Mouse (Mus musculus) intestine, embryonic 14.5 days (tissue): ENCODE data around the gene Smarcd3. TPM values are rescaled to one million over a fixed set of nuclear protein-coding genes. Genes with fewer than 3 reads are reported as not detected.

Experiments used
- ATAC-seq: fragments of 200-750 bp; cut with Nextera tagmentation; replicated peaks from 2 replicates; pipeline ENCODE4 v1.8.0; 2017; ENCODE audit warnings: low read depth, moderate number of reproducible peaks, moderate TSS enrichment, moderate library complexity; ENCODE audit not compliant: low FRiP score, low TSS enrichment
- DNase-seq: peaks from one replicate; pipeline ENCODE4 v3.0.0-alpha.2; 2018; ENCODE audit warnings: low spot score
- H3K27ac ChIP-seq: fragments of 300-500 bp; sonication (generic); 2 replicates; pipeline ENCODE4 v1.5.1; 2014; ENCODE audit warnings: low read depth, mild to moderate bottlenecking, control low read depth
- H3K27me3 ChIP-seq: fragments of 300-500 bp; sonication (generic); replicated peaks from 2 replicates; pipeline ENCODE4 v1.6.1; 2014; ENCODE audit warnings: low read length, control low read depth; ENCODE audit not compliant: control insufficient read depth, insufficient read depth
- H3K36me3 ChIP-seq: fragments of 300-500 bp; sonication (generic); 2 replicates; pipeline ENCODE4 v1.6.1; 2014; ENCODE audit warnings: low read length, control low read depth; ENCODE audit not compliant: control insufficient read depth, insufficient read depth
- H3K4me1 ChIP-seq: fragments of 300-500 bp; sonication (generic); replicated peaks from 2 replicates; pipeline ENCODE4 v1.6.1; 2014; ENCODE audit warnings: low read length, control low read depth, mixed read lengths; ENCODE audit not compliant: control insufficient read depth, insufficient read depth
- H3K4me2 ChIP-seq: fragments of 300-500 bp; sonication (generic); 2 replicates; pipeline ENCODE4 v1.6.1; 2014; ENCODE audit warnings: low read length
- H3K4me3 ChIP-seq: fragments of 300-500 bp; sonication (generic); 2 replicates; pipeline ENCODE4 v1.5.1; 2014; ENCODE audit warnings: low read depth, low read length, control low read depth, mixed read lengths
- H3K9ac ChIP-seq: fragments of 300-500 bp; sonication (generic); 2 replicates; pipeline ENCODE4 v1.6.1; 2014; ENCODE audit warnings: mild to moderate bottlenecking, low read length
- H3K9me3 ChIP-seq: fragments of 300-500 bp; sonication (generic); 2 replicates; pipeline ENCODE4 v1.6.1; 2016; ENCODE audit warnings: low read length, control low read depth; ENCODE audit not compliant: control insufficient read depth
- WGBS: fragments of 180-500 bp; shearing (Covaris S2); extraction: QIAGEN DNeasy Blood & Tissue Kit; methylation state at CpG from one replicate; pipeline ENCODE4 v1.1.7; 2014; 5-methylcytosine and 5-hydroxymethylcytosine counted together
- polyA plus RNA-seq: library from polyadenylated mRNA; unstranded; fragments of >200 nt; fragmentation: Nextera tagmentation; extraction: Ambion mirVana; gene quantifications from 2 replicates; pipeline ENCODE4 v1.2.1, GENCODE M21; 2014

The Smarcd3 gene
- polyA plus RNA-seq, 1 experiment from 2014 or later = 27.5 TPM

DNA sequence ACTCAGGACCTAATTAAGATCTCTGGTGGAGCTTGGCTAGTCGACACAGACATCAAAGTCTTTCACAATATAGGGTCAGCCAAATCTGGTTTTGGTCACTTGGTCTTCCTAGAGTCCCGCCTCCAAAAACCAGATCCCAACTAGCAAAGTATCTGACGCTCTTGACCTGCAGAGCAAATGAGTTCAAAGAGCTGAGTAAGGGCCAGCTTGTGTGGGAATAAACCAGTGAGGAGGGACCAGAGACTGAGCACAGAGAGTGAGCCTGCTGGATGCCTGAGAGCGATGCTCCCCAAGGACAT, 560 bp upstream of the Smarcd3 start:
- H3K9ac ChIP-seq = no peak overlapping the region; the same call in 1 of the 2 replicates
- no peaks in the 10 kb centered on the region; the same call in 1 of the 2 replicates for H3K4me1 ChIP-seq
- ATAC-seq (no peak), DNase-seq (no peak)
- no peak overlapping the region for H3K27ac ChIP-seq
- H3K4me3 ChIP-seq = no peak overlapping the region
- 0 out of 2 replicates have a peak overlapping the region, but pooled peaks have one; percentile 55 for H3K4me2 ChIP-seq
- H3K9me3 ChIP-seq = no peaks in the 10 kb centered on the region
- WGBS = 31% methylated on average over 4 of the region's 4 CpGs
- H3K36me3 ChIP-seq = no peaks in the 10 kb centered on the region
- peaks cover 16% of the 10 kb centered on the region for H3K27me3 ChIP-seq

DNA sequence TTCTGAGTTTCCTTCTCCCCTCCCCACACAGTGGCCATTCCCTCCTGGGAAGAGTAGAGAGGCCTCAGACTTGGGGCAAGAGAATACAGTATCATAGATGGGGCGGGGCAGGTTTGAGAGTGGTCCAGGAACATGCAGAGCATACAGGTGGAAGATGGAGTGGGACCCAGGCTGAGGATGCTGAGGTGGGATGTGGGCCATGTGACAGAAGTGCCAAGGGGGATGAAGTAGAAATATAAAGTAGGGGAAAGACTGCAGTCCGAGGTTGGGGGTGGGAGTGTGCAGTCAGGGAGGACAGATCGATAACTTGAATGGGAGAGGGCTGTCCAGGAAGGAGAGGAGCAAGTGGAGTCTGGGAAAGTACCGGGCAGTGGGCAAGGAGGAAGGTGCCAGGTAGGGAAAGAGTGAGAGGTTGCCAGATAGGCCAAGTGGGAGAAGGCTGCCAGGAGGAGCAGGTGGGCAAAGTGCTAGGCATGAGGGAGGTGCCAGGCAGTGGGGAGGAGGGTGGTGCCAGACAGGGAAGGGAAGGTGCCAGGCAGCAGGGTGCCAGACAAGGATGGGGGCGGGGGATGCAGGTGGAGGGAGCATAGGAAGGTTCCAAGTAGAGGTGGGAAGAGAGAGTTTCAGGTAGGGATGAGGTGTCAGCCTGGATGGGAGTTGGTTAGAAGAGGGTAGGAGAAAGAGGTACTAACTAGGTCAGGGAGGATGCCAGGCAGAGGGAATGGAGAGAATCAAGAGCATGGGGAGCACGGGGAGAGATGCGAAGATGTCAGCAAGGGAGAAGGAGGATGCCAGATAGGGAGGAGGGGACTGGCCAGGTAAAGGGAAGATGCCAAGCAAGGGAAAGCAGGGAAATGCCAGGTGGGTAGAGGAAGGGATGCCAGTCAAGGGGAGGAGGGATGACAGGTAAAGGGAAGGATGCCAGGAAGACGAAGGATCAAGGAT, 898 bp downstream of the Smarcd3 start:
- DNase-seq = no peak
- 44% methylated on average over 8 of the region's 8 CpGs for WGBS
- no peak overlapping the region for H3K27ac ChIP-seq
- no peaks in the 10 kb centered on the region for H3K9me3 ChIP-seq
- 0 out of 2 replicates have a peak overlapping the region, but pooled peaks have one; percentile 43 for H3K4me3 ChIP-seq
- H3K9ac ChIP-seq = no peak overlapping the region; the same call in 1 of the 2 replicates
- H3K27me3 ChIP-seq = peaks cover 16% of the 10 kb centered on the region
- no peaks in the 10 kb centered on the region; the same call in 1 of the 2 replicates for H3K4me1 ChIP-seq
- peak overlapping the region; percentile 55 for H3K4me2 ChIP-seq
- no peaks in the 10 kb centered on the region for H3K36me3 ChIP-seq
- no peak for ATAC-seq

DNA sequence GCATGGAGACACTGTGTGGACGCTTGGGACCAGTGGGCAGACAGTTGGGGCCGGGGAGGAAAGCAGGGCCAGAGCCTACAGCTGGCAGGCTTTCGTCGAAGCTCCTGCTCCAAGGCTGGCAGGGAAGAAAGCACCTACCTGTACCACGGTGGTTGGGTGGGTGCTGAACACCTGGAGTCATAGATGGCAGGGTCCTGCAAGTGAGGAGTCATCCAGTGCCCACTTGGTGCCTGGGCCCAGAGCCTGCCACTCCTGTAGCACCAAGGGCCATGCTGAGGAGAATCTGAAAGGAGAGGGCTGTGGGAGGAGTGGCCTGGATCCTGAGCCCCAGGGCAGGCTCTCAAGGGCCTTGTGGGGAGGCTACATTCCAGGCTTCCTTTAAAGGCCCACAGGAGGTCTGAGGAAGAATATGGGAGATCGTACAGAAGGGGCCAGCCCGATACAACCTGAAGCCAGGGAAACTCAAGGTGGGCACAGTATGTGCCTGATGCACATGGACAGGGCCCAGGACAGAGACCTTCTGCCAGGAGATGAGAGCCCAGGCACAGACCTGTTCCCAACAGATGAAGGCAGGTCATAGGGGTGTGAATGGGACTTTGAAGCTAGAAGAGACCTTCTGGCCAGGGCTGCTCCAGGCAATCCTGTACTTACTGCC, 1.7 kb downstream of the Smarcd3 start:
- peaks cover 16% of the 10 kb centered on the region for H3K27me3 ChIP-seq
- no peak overlapping the region for H3K27ac ChIP-seq
- H3K4me2 ChIP-seq = no peak overlapping the region
- H3K4me3 ChIP-seq = no peak overlapping the region
- H3K9me3 ChIP-seq = no peaks in the 10 kb centered on the region
- no peaks in the 10 kb centered on the region for H3K36me3 ChIP-seq
- no peaks in the 10 kb centered on the region; the same call in 1 of the 2 replicates for H3K4me1 ChIP-seq
- DNase-seq = no peak
- ATAC-seq = no peak
- H3K9ac ChIP-seq = no peak overlapping the region
- 76% methylated on average over 7 of the region's 7 CpGs for WGBS

DNA sequence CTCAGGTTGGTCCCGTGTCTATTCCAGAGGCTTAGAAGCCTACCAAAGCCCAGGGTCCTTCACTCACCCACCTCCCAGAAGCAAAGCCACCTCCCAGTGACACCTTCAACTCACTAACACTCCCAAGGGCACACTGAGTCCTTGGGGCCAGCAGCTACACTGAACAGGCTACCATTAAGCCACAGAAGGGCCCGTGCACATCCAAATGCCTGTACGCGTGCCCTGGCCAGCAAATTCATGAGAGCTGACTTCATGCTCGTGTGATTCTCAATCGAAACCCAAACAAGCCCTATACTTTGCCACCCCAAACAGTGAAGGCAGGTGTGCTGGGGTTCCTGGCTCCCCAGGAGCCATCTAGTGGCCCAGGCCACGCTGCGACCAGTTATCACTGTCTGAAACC, 3.6 kb downstream of the Smarcd3 start:
- H3K4me1 ChIP-seq = no peaks in the 10 kb centered on the region; the same call in 1 of the 2 replicates

DNA sequence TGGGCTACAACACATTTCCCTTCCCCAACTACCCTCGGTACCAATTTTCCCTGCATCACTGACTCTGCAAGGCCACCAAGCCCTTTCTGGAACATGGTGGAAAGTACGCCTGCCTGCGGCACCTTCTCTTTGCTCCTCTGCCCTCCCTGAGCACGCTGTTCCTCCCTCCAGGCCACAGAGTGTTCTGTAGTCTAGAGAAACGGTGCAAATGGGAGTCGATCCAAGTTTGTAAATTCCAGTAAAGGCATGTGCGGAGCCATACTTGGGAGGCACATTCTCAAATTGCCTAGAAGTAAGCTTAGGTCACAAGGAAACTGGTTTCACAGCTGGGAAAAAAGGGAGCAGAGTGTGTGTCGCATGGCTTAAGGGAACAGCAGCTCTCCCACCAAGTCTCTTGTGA, 4.1 kb downstream of the Smarcd3 start:
- WGBS = 61% methylated on average over 8 of the region's 8 CpGs

More for the DNA sequence above, 3.6 kb downstream of the Smarcd3 start:
- Histone ChIP-seq H3K9ac (no peak overlapping the region), H3K9me3 (no peaks in the 10 kb centered on the region), H3K4me3 (no peak overlapping the region), H3K27me3 (peaks cover 16% of the 10 kb centered on the region), H3K4me2 (no peak overlapping the region), H3K36me3 (no peaks in the 10 kb centered on the region), H3K27ac (no peak overlapping the region)
- ATAC-seq = no peak
- no peak for DNase-seq
- 72% methylated on average over 8 of the region's 8 CpGs for WGBS

DNA sequence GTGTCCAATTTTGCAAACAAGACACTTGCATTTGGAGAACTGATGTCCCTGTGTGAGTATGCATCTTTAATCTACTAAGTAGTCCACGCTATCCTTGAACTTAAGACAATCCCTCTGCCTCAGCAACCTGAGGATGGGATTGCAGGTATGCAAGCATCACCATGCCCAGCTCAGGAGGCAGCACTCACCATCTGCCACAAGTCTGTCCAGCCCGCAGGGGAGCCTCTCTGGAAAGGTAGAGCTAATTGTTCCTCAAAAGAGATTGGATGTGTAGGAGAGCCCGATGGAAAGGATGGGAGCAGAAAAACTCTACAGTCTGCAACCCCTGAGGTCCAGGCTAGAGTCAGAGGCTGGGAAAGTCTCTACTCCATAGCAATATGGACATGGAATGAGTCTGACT, 5.3 kb downstream of the Smarcd3 start:
- no peaks in the 10 kb centered on the region for H3K36me3 ChIP-seq
- 77% methylated on average over 3 of the region's 3 CpGs for WGBS
- peaks cover 10% of the 10 kb centered on the region for H3K27me3 ChIP-seq
- H3K9ac ChIP-seq = no peak overlapping the region
- H3K4me1 ChIP-seq = no peaks in the 10 kb centered on the region
- no peak overlapping the region for H3K4me2 ChIP-seq
- DNase-seq = no peak
- no peaks in the 10 kb centered on the region for H3K9me3 ChIP-seq
- H3K4me3 ChIP-seq = no peak overlapping the region
- ATAC-seq = no peak
- no peak overlapping the region for H3K27ac ChIP-seq

More for the DNA sequence above, 4.1 kb downstream of the Smarcd3 start:
- peaks cover 16% of the 10 kb centered on the region for H3K27me3 ChIP-seq
- H3K4me2 ChIP-seq = no peak overlapping the region
- no peak overlapping the region for H3K9ac ChIP-seq
- H3K27ac ChIP-seq = no peak overlapping the region
- H3K9me3 ChIP-seq = no peaks in the 10 kb centered on the region
- no peak overlapping the region for H3K4me3 ChIP-seq
- no peaks in the 10 kb centered on the region for H3K36me3 ChIP-seq
- no peak for ATAC-seq
- DNase-seq = no peak
- H3K4me1 ChIP-seq = no peaks in the 10 kb centered on the region; the same call in 1 of the 2 replicates

DNA sequence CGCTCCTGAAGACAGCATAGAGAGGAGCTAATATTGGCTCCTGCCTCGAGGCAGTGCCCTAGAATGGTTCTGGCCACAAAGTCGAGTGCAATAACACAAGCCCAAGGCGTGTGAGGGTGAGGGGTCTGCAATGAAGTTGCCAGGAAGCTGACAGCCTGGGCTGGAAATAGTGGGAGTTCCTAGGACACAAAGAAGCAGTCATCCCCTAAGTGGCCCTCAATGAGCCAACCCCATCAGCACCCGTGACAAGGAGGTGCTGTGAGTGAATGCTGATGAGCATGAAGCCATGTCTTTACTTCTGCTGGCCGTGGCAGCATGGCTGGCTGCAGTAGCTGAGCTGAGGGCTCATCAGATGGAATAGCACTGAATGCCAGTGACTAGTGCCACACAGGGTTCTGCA, 9.1 kb downstream of the Smarcd3 start:
- 67% methylated on average over 6 of the region's 6 CpGs for WGBS
- H3K9ac ChIP-seq = no peak overlapping the region
- H3K4me3 ChIP-seq = no peak overlapping the region
- H3K9me3 ChIP-seq = no peaks in the 10 kb centered on the region
- ATAC-seq (no peak), DNase-seq (no peak)
- H3K4me1 ChIP-seq = no peaks in the 10 kb centered on the region
- no peak overlapping the region for H3K27ac ChIP-seq
- no peaks in the 10 kb centered on the region for H3K27me3 ChIP-seq
- H3K36me3 ChIP-seq = no peaks in the 10 kb centered on the region
- H3K4me2 ChIP-seq = no peak overlapping the region

DNA sequence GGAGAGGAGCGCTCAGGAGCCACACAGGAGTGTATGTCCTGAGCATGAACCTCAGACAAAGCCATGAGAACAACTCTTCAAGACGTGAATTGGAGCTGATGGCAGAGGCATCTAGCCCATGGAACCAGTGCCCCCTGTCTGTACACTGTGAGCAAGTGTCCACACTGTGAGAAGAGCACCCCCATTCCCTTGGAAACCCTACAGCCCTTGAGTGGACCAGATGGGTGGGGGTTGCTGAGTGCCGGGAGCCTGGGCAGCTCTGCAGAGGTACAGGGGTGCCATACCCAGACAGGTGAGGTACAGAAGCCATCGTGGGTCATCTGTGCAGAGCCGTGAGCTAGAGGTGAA, 11.9 kb downstream of the Smarcd3 start:
- no peak for ATAC-seq
- H3K27me3 ChIP-seq = no peaks in the 10 kb centered on the region
- WGBS = 78% methylated on average over 5 of the region's 5 CpGs

More for the DNA sequence above, 11.9 kb downstream of the Smarcd3 start:
- H3K4me2 ChIP-seq = no peak overlapping the region
- H3K9me3 ChIP-seq = no peaks in the 10 kb centered on the region
- no peaks in the 10 kb centered on the region for H3K4me1 ChIP-seq
- no peak overlapping the region for H3K27ac ChIP-seq
- no peaks in the 10 kb centered on the region for H3K36me3 ChIP-seq
- H3K4me3 ChIP-seq = no peak overlapping the region
- DNase-seq = no peak
- H3K9ac ChIP-seq = no peak overlapping the region
